11 mouse cellular contexts compared by ENCODE assay signal in the genomic region with DNA sequence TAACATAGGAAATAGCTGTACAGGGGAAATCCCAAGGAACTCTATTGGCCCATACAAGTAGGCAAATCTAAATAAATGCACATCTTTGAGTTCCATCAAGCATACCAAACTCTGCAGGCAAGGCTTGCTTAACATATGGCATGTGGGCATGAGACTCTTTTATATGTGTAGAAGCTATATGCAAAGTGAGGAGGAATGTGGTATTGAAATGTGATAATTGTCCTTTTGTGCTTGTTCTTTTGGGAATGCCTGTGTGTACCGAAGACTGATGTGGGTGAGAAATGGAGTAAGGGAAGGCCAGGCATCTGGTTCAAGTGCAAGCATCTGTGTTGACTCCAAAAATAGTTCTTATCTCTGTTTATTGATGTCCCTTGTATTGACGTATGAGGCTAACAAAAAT.
DNase-seq lines count a peak whose midpoint lies in the region.
"Had no signal": no experiment of that assay in that cellular context is flagged by ENCODE, and none has a peak within 500 bp of the region (broad histone marks: within the 10 kb centered on the region; RNA-seq: fewer than 3 reads in every experiment).

No protein-coding gene starts in this region.

- intact Hi-C loops in left cerebral cortex, postnatal 4 days (cut with DNase I) = no loop called here

- peak; percentile 55 for DNase-seq in left cerebral cortex, adult 11 months (ENCODE audit: low spot score)
- DNase-seq in left cerebral cortex, postnatal 4 days = no peak
- peak; percentile 63 to 75 for DNase-seq in frontal cortex, adult 2 months (ENCODE audit: extremely low spot score in 1 of 2, low spot score in 1 of 2)
- peak; percentile 57 to 71 for DNase-seq in left cerebral cortex, adult 9 months (ENCODE audit: low spot score in 2 of 2)
- no peak for DNase-seq in adrenal gland, adult 18-20 months (ENCODE audit: low spot score in 2 of 2)
- no peak for DNase-seq in adrenal gland, postnatal 36 days
- DNase-seq in cerebellum, postnatal 25 days = no peak
- DNase-seq: adrenal gland, adult 2 months; cerebellum, adult 9-11 months; gastrocnemius, adult 2 months; spleen, adult 18-20 months had no signal

Comparison
In these comparisons a context has a peak if more than half of its experiments do, and no peak if none do; other contexts are left out.
1. DNase-seq: peak in left cerebral cortex, adult 11 months (single experiment), frontal cortex, adult 2 months (2 of 2) and left cerebral cortex, adult 9 months (2 of 2); none in left cerebral cortex, postnatal 4 days (single experiment), adrenal gland, adult 18-20 months (0 of 2), adrenal gland, postnatal 36 days (0 of 2) and cerebellum, postnatal 25 days (0 of 2).